Mouse (Mus musculus) CH12.LX (cell line): Measurements from ENCODE around the gene Pagr1a.

Experiments
- BHLHE40 ChIP-seq: IDR thresholded peaks from 2 replicates; pipeline ENCODE4 v1.6.1; 2011; ENCODE audit warnings: mild to moderate bottlenecking, low read depth, low read length, improper control_type of control experiment
- CTCF ChIP-seq, 2 experiments: IDR thresholded peaks in 1 of 2; conservative IDR thresholded peaks in 1 of 2; 2 replicates each; pipeline ENCODE4 v1.5.1; 2011 to 2012; ENCODE audit warnings: low read depth in 2 of 2, low read length in 2 of 2, improper control_type of control experiment in 1 of 2, inconsistent platforms in 1 of 2, mild to moderate bottlenecking in 1 of 2, moderate library complexity in 1 of 2
- E2F4 ChIP-seq: IDR thresholded peaks from 2 replicates; pipeline ENCODE4 v1.6.1; 2011; ENCODE audit warnings: low read depth, low read length, improper control_type of control experiment; ENCODE audit not compliant: insufficient replicate concordance
- KAT2A ChIP-seq: IDR thresholded peaks from 2 replicates; pipeline ENCODE4 v1.6.1; 2012; ENCODE audit warnings: low read length, improper control_type of control experiment, inconsistent platforms; ENCODE audit not compliant: insufficient replicate concordance
- MAFK ChIP-seq: IDR thresholded peaks from 2 replicates; pipeline ENCODE4 v1.6.1; 2011; ENCODE audit warnings: low read length, improper control_type of control experiment; ENCODE audit not compliant: insufficient replicate concordance
- MAX ChIP-seq: IDR thresholded peaks from 2 replicates; pipeline ENCODE4 v1.6.1; 2011; ENCODE audit warnings: low read length, improper control_type of control experiment
- MAZ ChIP-seq: IDR thresholded peaks from 2 replicates; pipeline ENCODE4 v1.6.1; 2012; ENCODE audit warnings: low read depth, mild to moderate bottlenecking, inconsistent platforms, low read length, improper control_type of control experiment, moderate library complexity
- POLR2A ChIP-seq: IDR thresholded peaks from 2 replicates; pipeline ENCODE4 v1.6.1; 2011; ENCODE audit warnings: low read depth, mild to moderate bottlenecking, improper control_type of control experiment, low read length
- POLR2AphosphoS2 ChIP-seq: IDR thresholded peaks from 2 replicates; pipeline ENCODE4 v1.6.1; 2011; ENCODE audit warnings: low read depth, low read length, improper control_type of control experiment
- SIN3A ChIP-seq: IDR thresholded peaks from 2 replicates; pipeline ENCODE4 v1.6.1; 2012; ENCODE audit warnings: low read length, improper control_type of control experiment, inconsistent platforms
- ZC3H11A ChIP-seq: IDR thresholded peaks from 2 replicates; pipeline ENCODE4 v1.6.1; 2012; ENCODE audit warnings: low read depth, mild to moderate bottlenecking, inconsistent platforms, low read length, improper control_type of control experiment

GRCm38 (mm10) chr7:127021563-127022527 lies 4.7 kb upstream of the Pagr1a start:
- TF ChIP-seq MAX (no peak), E2F4 (no peak), ZC3H11A (no peak), KAT2A (no peak), CTCF (conservative IDR thresholded peaks at IDR 0.05 in 1 of 2, IDR thresholded peaks at IDR 0.05 in 1 of 2; ENCODE audit: low read depth in 2 of 2, low read length in 2 of 2) (no peak), POLR2AphosphoS2 (peak; percentile 33), POLR2A (no peak; the same call in none of the 2 replicates), BHLHE40 (no peak), MAZ (no peak), SIN3A (no peak), MAFK (no peak)
